Mouse (Mus musculus) small intestine, adult 2 months (tissue): ENCODE data around the gene Prkar2b.

Experiments
- CTCF ChIP-seq: fragments of 200-500 bp; IDR thresholded peaks from 2 replicates; pipeline ENCODE4 v1.5.1; 2012; ENCODE audit warnings: low read depth, mild to moderate bottlenecking, control low read depth, inconsistent platforms, low read length, moderate library complexity, mixed read lengths; ENCODE audit not compliant: insufficient replicate concordance, insufficient read length; ENCODE audit errors: extremely low read depth
- POLR2A ChIP-seq: fragments of 200-500 bp; IDR thresholded peaks from 2 replicates; pipeline ENCODE4 v1.6.1; 2012; ENCODE audit warnings: low read depth, mild to moderate bottlenecking, control low read depth, inconsistent platforms, low read length, moderate library complexity

GRCm38 (mm10) chr12:32059135-32059534, 2.0 kb downstream of the Prkar2b start:
- TF ChIP-seq CTCF (no peak), POLR2A (no peak)
